In the genomic region with DNA sequence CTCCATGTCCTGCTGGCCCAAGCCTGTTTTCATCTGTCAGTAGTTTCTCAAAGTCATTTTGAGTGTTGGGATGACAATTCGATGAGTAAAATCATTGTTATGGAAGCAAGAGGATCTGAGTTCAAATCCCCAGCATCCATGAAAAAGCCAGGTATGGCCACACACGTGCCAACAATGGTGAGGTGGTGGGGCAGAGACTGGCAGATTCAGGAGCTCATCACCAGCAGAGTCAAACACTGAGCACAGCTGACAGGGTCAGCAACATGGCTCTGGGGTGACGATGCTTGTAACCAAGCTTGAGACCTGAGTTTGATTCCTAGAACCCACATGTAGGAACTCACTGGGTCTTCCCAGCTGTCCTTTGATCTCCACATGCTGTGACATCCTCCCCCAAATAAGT, we compare ENCODE assay signal across 27 mouse cellular contexts. TPM values are rescaled to one million over a fixed set of nuclear protein-coding genes. Genes with fewer than 3 reads are reported as not detected.
DNase-seq lines count a peak whose midpoint lies in the region; ATAC-seq and TF ChIP-seq lines count a peak whose summit lies in the region.
"Had no signal": no experiment of that assay in that cellular context is flagged by ENCODE, and none has a peak within 500 bp of the region (broad histone marks: within the 10 kb centered on the region; RNA-seq: fewer than 3 reads in every experiment).

No protein-coding gene starts in this region.

- peak; percentile 38; the same call in 1 of the 2 replicates for TF ChIP-seq POLR2A in lung, adult 2 months (IDR thresholded peaks at IDR 0.05; ENCODE audit: borderline replicate concordance, extremely low read depth, low read depth, low read length)

- H3K4me2 ChIP-seq in intestine, postnatal 0 days (replicated peaks; ENCODE audit: low read depth), result peak overlapping the region; percentile 79
- H3K4me2 ChIP-seq in intestine, embryonic 15.5 days (replicated peaks), result no peak overlapping the region
- H3K4me2 ChIP-seq: embryonic facial prominence, embryonic 13.5 days; forebrain, embryonic 15.5 days; hindbrain, embryonic 12.5 days; limb, embryonic 12.5 days; liver, embryonic 15.5 days; neural tube, embryonic 15.5 days; stomach, embryonic 15.5 days had no signal

- H3K36me3 ChIP-seq in heart, embryonic 10.5 days, result peaks cover 39% of the 10 kb centered on the region
- peaks cover 31% of the 10 kb centered on the region for H3K36me3 ChIP-seq in intestine, postnatal 0 days (ENCODE audit: control insufficient read depth, insufficient read depth)
- peaks cover 18% of the 10 kb centered on the region for H3K36me3 ChIP-seq in intestine, embryonic 15.5 days
- H3K36me3 ChIP-seq: forebrain, embryonic 15.5 days had no signal

- ATAC-seq in intestine, postnatal 0 days, result no peak
- ATAC-seq in intestine, embryonic 15.5 days, result no peak
- ATAC-seq: CD4-positive, CD25-positive, alpha-beta regulatory T cell, adult 4 months; forebrain, embryonic 15.5 days had no signal

- peaks cover 51% of the 10 kb centered on the region for H3K4me1 ChIP-seq in heart, embryonic 10.5 days
- peaks cover 12% of the 10 kb centered on the region; the same call in 1 of the 2 replicates for H3K4me1 ChIP-seq in intestine, postnatal 0 days (replicated peaks; ENCODE audit: control insufficient read depth, insufficient read depth, low read length)
- H3K4me1 ChIP-seq in intestine, embryonic 15.5 days (replicated peaks), result peaks cover 41% of the 10 kb centered on the region
- H3K4me1 ChIP-seq in lung, adult 2 months (ENCODE audit: control insufficient read depth, insufficient read depth, low read length), result no peaks in the 10 kb centered on the region

- peak overlapping the region; percentile 54; the same call in 1 of the 2 replicates for H3K27ac ChIP-seq in heart, embryonic 10.5 days
- H3K27ac ChIP-seq in intestine, postnatal 0 days (ENCODE audit: low read depth, low read length), result peak overlapping the region; percentile 89
- H3K27ac ChIP-seq in intestine, embryonic 15.5 days, result no peak overlapping the region
- H3K27ac ChIP-seq: embryonic facial prominence, embryonic 13.5 days; forebrain, embryonic 15.5 days; hindbrain, postnatal 0 days; layer of hippocampus, adult 2 months; left cerebral cortex, adult 2 months; limb, embryonic 12.5 days; liver, embryonic 15.5 days; macrophage; neural tube, embryonic 15.5 days; stomach, embryonic 15.5 days had no signal

- DNase-seq in heart, embryonic 10.5 days (ENCODE audit: low spot score), result no peak
- DNase-seq in heart, adult 9 months (ENCODE audit: low spot score in 2 of 2), result no peak
- no peak for DNase-seq in lung, adult 2 months
- DNase-seq in lung, postnatal 10 days, result no peak
- DNase-seq in adrenal gland, adult 18-20 months (ENCODE audit: low spot score in 2 of 2), result no peak
- DNase-seq: adrenal gland, postnatal 25 days; cerebellum, adult 18-20 months; cerebellum, postnatal 10 days; midbrain, embryonic 14.5 days; right cerebral cortex, postnatal 14 days; thymus, postnatal 14 days had no signal

- no peak for TF ChIP-seq CTCF in intestine, postnatal 0 days (IDR thresholded peaks at IDR 0.05; ENCODE audit: low read depth)
- TF ChIP-seq CTCF in lung, adult 2 months (IDR thresholded peaks at IDR 0.05; ENCODE audit: insufficient read depth, low read length), result no peak

- peak overlapping the region; percentile 34; the same call in 1 of the 2 replicates for H3K9ac ChIP-seq in intestine, postnatal 0 days (ENCODE audit: low read depth, low read length)
- no peak overlapping the region for H3K9ac ChIP-seq in intestine, embryonic 15.5 days
- H3K9ac ChIP-seq: embryonic facial prominence, embryonic 13.5 days; forebrain, embryonic 15.5 days; hindbrain, embryonic 12.5 days; limb, embryonic 12.5 days; liver, embryonic 15.5 days; neural tube, embryonic 15.5 days; stomach, embryonic 15.5 days had no signal

- WGBS in heart, embryonic 10.5 days, result 80% methylated on average over 3 of the region's 3 CpGs
- WGBS in intestine, postnatal 0 days, result 86% methylated on average over 3 of the region's 3 CpGs
- WGBS in intestine, embryonic 15.5 days, result 90% methylated on average over 3 of the region's 3 CpGs
- 79% methylated on average over 3 of the region's 3 CpGs for WGBS in lung, adult 2 months

- peak overlapping the region; percentile 68; the same call in 1 of the 2 replicates for H3K4me3 ChIP-seq in heart, embryonic 10.5 days
- H3K4me3 ChIP-seq in intestine, postnatal 0 days (ENCODE audit: low read depth, low read length), result no peak overlapping the region
- H3K4me3 ChIP-seq in intestine, embryonic 15.5 days (replicated peaks), result no peak overlapping the region
- H3K4me3 ChIP-seq in lung, adult 2 months (replicated peaks; ENCODE audit: extremely low read depth, low read depth, low read length), result no peak overlapping the region
- H3K4me3 ChIP-seq: embryonic facial prominence, embryonic 13.5 days; forebrain, embryonic 10.5 days; forebrain, embryonic 15.5 days; hindbrain, embryonic 12.5 days; layer of hippocampus, adult 2 months; left cerebral cortex, adult 2 months; limb, embryonic 12.5 days; liver, embryonic 15.5 days; neural tube, embryonic 15.5 days; stomach, embryonic 15.5 days had no signal

- no peaks in the 10 kb centered on the region for H3K27me3 ChIP-seq in heart, embryonic 10.5 days (ENCODE audit: insufficient read depth, poor library complexity, severe bottlenecking)
- H3K27me3 ChIP-seq in intestine, postnatal 0 days (replicated peaks; ENCODE audit: control insufficient read depth, insufficient read depth, low read length), result no peaks in the 10 kb centered on the region
- H3K27me3 ChIP-seq in intestine, embryonic 15.5 days (replicated peaks), result no peaks in the 10 kb centered on the region
- H3K27me3 ChIP-seq: embryonic facial prominence, embryonic 13.5 days; forebrain, embryonic 15.5 days; hindbrain, embryonic 12.5 days; neural tube, embryonic 15.5 days; stomach, embryonic 15.5 days had no signal

- no peaks in the 10 kb centered on the region for H3K9me3 ChIP-seq in heart, embryonic 10.5 days
- no peaks in the 10 kb centered on the region for H3K9me3 ChIP-seq in intestine, postnatal 0 days (ENCODE audit: control insufficient read depth)
- no peaks in the 10 kb centered on the region for H3K9me3 ChIP-seq in intestine, embryonic 15.5 days
- H3K9me3 ChIP-seq: embryonic facial prominence, embryonic 13.5 days; forebrain, embryonic 10.5 days; forebrain, embryonic 15.5 days; hindbrain, embryonic 12.5 days; limb, embryonic 12.5 days; liver, embryonic 15.5 days; neural tube, embryonic 15.5 days; stomach, embryonic 15.5 days had no signal

RNA-seq across cellular contexts. Expression of a gene that starts 2.8 kb away (rescaled TPM):
- polyA plus RNA-seq in heart, embryonic 10.5 days (2016; fragmentation: Nextera tagmentation; extraction: Ambion mirVana), result 1,153 and 1,643 TPM in 2 replicates
- polyA plus RNA-seq in intestine, postnatal 0 days (2015; fragmentation: Nextera tagmentation; extraction: Ambion mirVana), result 6,664 and 6,785 TPM in 2 replicates
- 308 and 352 TPM in 2 replicates for polyA plus RNA-seq in intestine, embryonic 15.5 days (2015; fragmentation: Nextera tagmentation; extraction: Ambion mirVana)
- 693 and 908 TPM in 2 replicates for polyA plus RNA-seq in lung, adult 2 months (2012; rRNA removed)
- 100 to 1,000 TPM; 218 to 375 TPM for total RNA-seq in adrenal gland, adult 18-20 months (2021)
- total RNA-seq: megakaryocyte-erythroid progenitor cell, adult 5-6 weeks had no signal

RNA-seq across cellular contexts. Expression of a gene that starts 38.9 kb away (rescaled TPM):
- polyA plus RNA-seq in heart, embryonic 10.5 days (2016; fragmentation: Nextera tagmentation; extraction: Ambion mirVana), result 602 and 622 TPM in 2 replicates
- 1,016 and 1,041 TPM in 2 replicates for polyA plus RNA-seq in intestine, postnatal 0 days (2015; fragmentation: Nextera tagmentation; extraction: Ambion mirVana)
- 705 and 851 TPM in 2 replicates for polyA plus RNA-seq in intestine, embryonic 15.5 days (2015; fragmentation: Nextera tagmentation; extraction: Ambion mirVana)
- polyA plus RNA-seq in lung, adult 2 months (2012; rRNA removed), result 251 and 265 TPM in 2 replicates
- total RNA-seq in adrenal gland, adult 18-20 months (2021), result 100 to 1,000 TPM; 347 to 382 TPM

RNA-seq across cellular contexts. Expression of a gene that starts 44.4 kb away (rescaled TPM):
- polyA plus RNA-seq in heart, embryonic 10.5 days (2016; fragmentation: Nextera tagmentation; extraction: Ambion mirVana), result 11.8 and 17.9 TPM in 2 replicates
- 2.7 and 5.8 TPM in 2 replicates for polyA plus RNA-seq in intestine, postnatal 0 days (2015; fragmentation: Nextera tagmentation; extraction: Ambion mirVana)
- 8.9 and 9.4 TPM in 2 replicates for polyA plus RNA-seq in intestine, embryonic 15.5 days (2015; fragmentation: Nextera tagmentation; extraction: Ambion mirVana)
- 0.38 and 0.40 TPM in 2 replicates for polyA plus RNA-seq in lung, adult 2 months (2012; rRNA removed)
- 10 to 100 TPM in 1 of 2 experiments, 1 to 10 TPM in 1; 8.4 to 22.2 TPM for total RNA-seq in adrenal gland, adult 18-20 months (2021)

RNA-seq across cellular contexts. Expression of a gene that starts 57.6 kb away (rescaled TPM):
- polyA plus RNA-seq in heart, embryonic 10.5 days (2016; fragmentation: Nextera tagmentation; extraction: Ambion mirVana), result 22.7 and 23.7 TPM in 2 replicates
- polyA plus RNA-seq in intestine, postnatal 0 days (2015; fragmentation: Nextera tagmentation; extraction: Ambion mirVana), result 29.9 and 30.3 TPM in 2 replicates
- polyA plus RNA-seq in intestine, embryonic 15.5 days (2015; fragmentation: Nextera tagmentation; extraction: Ambion mirVana), result 22.7 and 24.5 TPM in 2 replicates
- 43.9 and 47.2 TPM in 2 replicates for polyA plus RNA-seq in lung, adult 2 months (2012; rRNA removed)
- 10 to 100 TPM; 63.7 to 85.8 TPM for total RNA-seq in adrenal gland, adult 18-20 months (2021)
